Mouse (Mus musculus) heart, embryonic 11.5 days (tissue): ENCODE measurements around the gene Sult2b1. TPM values are rescaled to one million over a fixed set of nuclear protein-coding genes. Genes with fewer than 3 reads are reported as not detected.

Experiments used
- ATAC-seq: fragments of 200-750 bp; cut with Nextera tagmentation; replicated peaks from 2 replicates; pipeline ENCODE4 v1.8.0; 2017; ENCODE audit warnings: moderate library complexity; ENCODE audit not compliant: insufficient number of reproducible peaks, low FRiP score, low TSS enrichment
- H3K27ac ChIP-seq: fragments of 300-500 bp; sonication (generic); 2 replicates; pipeline ENCODE4 v1.5.1; 2014; ENCODE audit warnings: mild to moderate bottlenecking, low read depth, low read length
- H3K27me3 ChIP-seq: fragments of 300-500 bp; sonication (generic); 2 replicates; pipeline ENCODE4 v1.6.1; 2014; ENCODE audit warnings: mild to moderate bottlenecking, low read length, mixed read lengths; ENCODE audit not compliant: control insufficient read depth, insufficient read depth
- H3K36me3 ChIP-seq: fragments of 300-500 bp; sonication (generic); 2 replicates; pipeline ENCODE4 v1.6.1; 2014; ENCODE audit warnings: mild to moderate bottlenecking, low read length, moderate library complexity, mixed read lengths; ENCODE audit not compliant: control insufficient read depth, insufficient read depth
- H3K4me1 ChIP-seq: fragments of 300-500 bp; sonication (generic); 2 replicates; pipeline ENCODE4 v1.6.1; 2014; ENCODE audit warnings: low read length; ENCODE audit not compliant: control insufficient read depth, insufficient read depth
- H3K4me2 ChIP-seq: fragments of 300-500 bp; sonication (generic); 2 replicates; pipeline ENCODE4 v1.6.1; 2014; ENCODE audit warnings: mild to moderate bottlenecking, moderate library complexity
- H3K4me3 ChIP-seq: fragments of 300-500 bp; sonication (generic); 2 replicates; pipeline ENCODE4 v1.5.1; 2014; ENCODE audit warnings: low read depth, low read length
- H3K9ac ChIP-seq: fragments of 300-500 bp; sonication (generic); 2 replicates; pipeline ENCODE4 v1.6.1; 2014; ENCODE audit warnings: mild to moderate bottlenecking, low read depth, low read length, moderate library complexity
- H3K9me3 ChIP-seq: fragments of 300-500 bp; sonication (generic); replicated peaks from 2 replicates; pipeline ENCODE4 v1.6.1; 2016; ENCODE audit warnings: low read length; ENCODE audit not compliant: control insufficient read depth
- WGBS: fragments of 180-500 bp; shearing (Covaris S2); extraction: QIAGEN DNeasy Blood & Tissue Kit; methylation state at CpG from one replicate; pipeline ENCODE4 v1.1.7; 2014; ENCODE audit not compliant: insufficient replicate concordance; 5-methylcytosine and 5-hydroxymethylcytosine counted together
- polyA plus RNA-seq: library from polyadenylated mRNA; unstranded; fragments of >200 nt; fragmentation: Nextera tagmentation; extraction: Ambion mirVana; gene quantifications from 2 replicates; pipeline ENCODE4 v1.2.1, GENCODE M21; 2014

The Sult2b1 gene
- polyA plus RNA-seq, 1 experiment from 2014 or later = 0.33 TPM

DNA sequence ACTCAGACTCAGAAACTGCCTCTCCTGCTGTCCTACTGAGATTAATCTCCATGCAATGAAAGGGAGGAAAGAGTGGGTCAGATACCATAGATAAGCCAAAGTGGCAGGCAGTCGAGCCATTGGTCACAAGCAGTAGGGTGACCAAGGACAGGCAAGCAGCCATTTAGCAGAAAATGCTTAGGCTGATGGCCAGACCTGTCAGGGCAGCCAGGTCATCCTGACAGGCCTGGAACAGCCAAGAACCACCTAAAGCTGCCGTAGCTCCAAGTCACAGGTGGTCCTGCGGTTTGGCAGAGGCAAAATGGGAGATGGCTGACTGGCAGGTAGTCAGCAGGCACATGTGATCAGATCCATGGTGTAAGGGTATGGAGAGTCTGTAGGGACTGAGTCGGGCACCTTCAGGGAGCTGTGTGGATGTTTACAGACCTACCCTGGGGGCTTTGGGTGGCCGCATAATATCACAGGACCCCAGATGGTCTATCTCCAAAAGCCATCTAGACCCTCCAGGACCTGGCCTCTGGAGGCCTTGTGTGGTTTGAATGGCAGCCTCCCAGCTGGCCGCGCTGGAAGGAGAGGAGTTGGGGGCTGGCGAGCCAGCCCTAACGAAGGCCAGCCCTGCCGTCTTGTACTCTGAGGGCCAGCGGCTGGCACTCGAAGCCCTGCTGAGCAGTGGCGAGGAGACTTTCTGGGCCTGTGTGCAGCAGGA is 62.7 kb downstream of the Sult2b1 start:
- Histone ChIP-seq H3K9me3 (no peaks in the 10 kb centered on the region), H3K4me3 (no peak overlapping the region), H3K36me3 (peaks cover 43% of the 10 kb centered on the region), H3K9ac (0 out of 2 replicates have a peak overlapping the region, but pooled peaks have one; percentile 22), H3K27ac (no peak overlapping the region), H3K4me2 (no peak overlapping the region), H3K27me3 (no peaks in the 10 kb centered on the region), H3K4me1 (peaks cover 17% of the 10 kb centered on the region)
- ATAC-seq = no peak
- WGBS = 68% methylated on average over 13 of the region's 13 CpGs

DNA sequence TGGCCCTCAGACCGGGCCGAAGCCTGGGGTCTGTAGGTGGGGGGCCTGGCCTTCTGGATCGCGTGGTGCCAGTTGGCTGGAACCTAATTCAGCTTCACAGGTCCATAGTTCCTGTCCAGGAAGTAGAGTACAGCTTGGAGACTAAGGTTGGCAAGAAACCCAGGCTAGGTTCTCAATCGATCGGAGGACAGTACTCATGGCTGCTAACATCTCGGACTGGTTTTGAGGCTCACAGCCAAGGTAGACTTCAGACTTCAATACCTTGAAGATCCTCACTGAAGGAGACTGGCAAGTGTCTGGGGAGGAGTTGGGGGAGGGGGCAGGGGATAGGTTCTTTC is 63.3 kb downstream of the Sult2b1 start:
- no peak overlapping the region for H3K27ac ChIP-seq
- no peaks in the 10 kb centered on the region for H3K9me3 ChIP-seq
- 72% methylated on average over 7 of the region's 7 CpGs for WGBS
- no peak overlapping the region for H3K9ac ChIP-seq
- H3K36me3 ChIP-seq = peaks cover 38% of the 10 kb centered on the region
- H3K27me3 ChIP-seq = no peaks in the 10 kb centered on the region
- peaks cover 23% of the 10 kb centered on the region for H3K4me1 ChIP-seq
- H3K4me2 ChIP-seq = no peak overlapping the region
- no peak overlapping the region for H3K4me3 ChIP-seq
- no peak for ATAC-seq

DNA sequence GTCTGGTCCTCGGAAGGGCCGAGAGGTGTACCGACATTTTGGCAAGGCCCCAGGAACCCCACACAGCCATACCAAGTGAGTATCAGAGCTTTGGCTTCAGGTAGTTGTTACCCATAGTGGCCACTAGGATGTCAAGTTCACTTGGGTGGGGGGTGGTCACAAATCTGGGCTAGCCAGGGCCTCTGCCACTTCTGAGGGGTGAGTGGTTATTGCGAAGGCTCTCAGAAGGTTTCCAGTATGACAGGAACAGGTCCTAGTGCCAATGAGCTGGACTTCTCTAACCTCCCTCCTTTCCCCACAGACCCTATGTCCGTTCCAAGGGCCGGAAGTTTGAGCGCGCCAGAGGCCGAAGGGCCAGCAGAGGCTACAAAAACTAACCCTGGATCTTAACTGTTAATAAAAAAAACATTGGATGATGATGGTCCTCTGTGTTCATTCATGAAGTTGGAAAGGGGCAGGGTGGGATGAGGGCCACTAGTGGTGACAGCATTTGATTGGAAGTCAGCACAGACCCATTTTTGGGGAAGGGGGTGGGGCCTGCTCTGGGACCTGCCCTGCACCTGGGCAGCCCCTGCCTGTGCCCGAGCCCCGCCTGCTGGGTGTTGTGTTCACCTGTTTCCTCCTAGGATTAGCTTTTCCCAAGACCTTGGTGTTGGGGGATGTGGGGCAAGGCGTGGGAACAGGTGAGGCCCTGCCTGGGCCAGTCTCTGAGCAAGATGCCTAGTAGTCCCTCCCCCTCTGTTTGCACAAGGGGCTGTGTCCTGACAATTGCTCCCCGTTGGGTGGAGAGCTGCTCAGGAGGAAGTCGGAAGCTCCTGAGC is 63.8 kb downstream of the Sult2b1 start, which contains the start of gene Fam83e:
Gene Fam83e (plus strand): TSS at position 800 of the 821 bp plus-strand sequence.
- H3K27ac ChIP-seq = no peak within 1 kb of the TSS
- no peak within 1 kb of the TSS for H3K4me3 ChIP-seq
- WGBS = 84% methylated on average over 14 of the region's 14 CpGs
- peaks cover 28% of the 10 kb centered on the region for H3K4me1 ChIP-seq
- H3K9me3 ChIP-seq = no peaks in the 10 kb centered on the region
- no peaks in the 10 kb centered on the region for H3K27me3 ChIP-seq
- no peak within 1 kb of the TSS for H3K4me2 ChIP-seq
- no peak for ATAC-seq
- peaks cover 38% of the 10 kb centered on the region for H3K36me3 ChIP-seq
- 0 out of 2 replicates have a peak within 1 kb of the TSS, but pooled peaks have one; percentile 22 for H3K9ac ChIP-seq

DNA sequence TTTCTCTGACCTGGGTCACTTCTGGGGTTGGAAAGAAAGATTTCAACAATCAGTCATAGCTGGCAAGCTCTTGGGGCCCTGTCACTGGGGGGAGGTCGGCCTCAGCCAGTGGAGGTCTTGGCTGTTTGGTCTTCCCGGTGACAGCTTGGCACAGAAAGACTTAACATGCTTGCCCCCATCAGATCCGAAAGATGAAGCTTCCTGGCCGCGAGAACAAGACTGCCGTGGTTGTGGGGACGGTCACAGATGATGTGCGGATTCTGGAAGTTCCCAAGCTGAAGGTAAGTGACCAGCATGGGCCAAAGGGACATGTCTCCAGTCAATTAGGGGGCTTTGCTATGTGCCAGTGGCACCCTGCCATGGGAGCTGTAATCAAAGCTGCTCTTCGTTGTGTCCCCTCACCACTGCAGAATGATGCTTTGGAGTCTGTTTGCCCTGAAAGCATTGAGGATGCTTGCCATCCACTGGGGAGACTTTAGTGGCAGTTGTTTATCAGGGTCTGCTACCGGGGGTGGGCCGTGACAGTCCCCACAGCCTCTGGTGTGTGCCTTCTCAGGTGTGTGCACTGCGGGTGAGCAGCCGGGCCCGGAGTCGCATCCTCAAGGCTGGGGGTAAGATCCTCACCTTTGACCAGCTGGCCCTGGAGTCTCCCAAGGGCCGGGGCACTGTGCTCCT is 64.6 kb downstream of the Sult2b1 start:
- Histone ChIP-seq H3K27ac (no peak overlapping the region), H3K4me1 (peaks cover 31% of the 10 kb centered on the region), H3K27me3 (no peaks in the 10 kb centered on the region), H3K4me2 (peak overlapping the region; percentile 96; the same call in 1 of the 2 replicates), H3K36me3 (peaks cover 33% of the 10 kb centered on the region), H3K9me3 (no peaks in the 10 kb centered on the region), H3K4me3 (no peak overlapping the region), H3K9ac (0 out of 2 replicates have a peak overlapping the region, but pooled peaks have one; percentile 5)
- WGBS = 92% methylated on average over 15 of the region's 16 CpGs
- ATAC-seq = no peak

DNA sequence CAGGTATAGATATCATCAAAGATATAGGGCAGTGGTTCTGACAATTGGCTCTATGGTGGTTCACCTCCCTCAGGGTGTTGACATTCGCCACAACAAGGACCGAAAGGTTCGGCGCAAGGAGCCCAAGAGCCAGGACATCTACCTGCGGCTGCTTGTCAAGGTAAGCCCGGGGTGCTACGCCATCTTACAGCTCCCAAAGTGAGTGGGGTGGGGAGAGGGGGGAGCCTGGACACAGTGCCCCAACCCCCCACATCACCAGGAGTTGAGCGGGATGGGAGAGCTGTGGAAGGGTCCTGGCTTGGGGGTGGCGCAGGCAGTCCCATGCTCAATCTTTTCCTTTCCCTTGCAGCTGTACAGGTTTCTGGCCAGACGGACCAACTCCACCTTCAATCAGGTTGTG is 65.3 kb downstream of the Sult2b1 start:
- 75% methylated on average over 10 of the region's 10 CpGs for WGBS
- Histone ChIP-seq H3K9me3 (no peaks in the 10 kb centered on the region), H3K4me3 (peak overlapping the region; percentile 97), H3K27me3 (no peaks in the 10 kb centered on the region), H3K4me2 (peak overlapping the region; percentile 96), H3K27ac (no peak overlapping the region), H3K9ac (peak overlapping the region; percentile 99), H3K4me1 (peaks cover 37% of the 10 kb centered on the region), H3K36me3 (peaks cover 27% of the 10 kb centered on the region)
- ATAC-seq = no peak

DNA sequence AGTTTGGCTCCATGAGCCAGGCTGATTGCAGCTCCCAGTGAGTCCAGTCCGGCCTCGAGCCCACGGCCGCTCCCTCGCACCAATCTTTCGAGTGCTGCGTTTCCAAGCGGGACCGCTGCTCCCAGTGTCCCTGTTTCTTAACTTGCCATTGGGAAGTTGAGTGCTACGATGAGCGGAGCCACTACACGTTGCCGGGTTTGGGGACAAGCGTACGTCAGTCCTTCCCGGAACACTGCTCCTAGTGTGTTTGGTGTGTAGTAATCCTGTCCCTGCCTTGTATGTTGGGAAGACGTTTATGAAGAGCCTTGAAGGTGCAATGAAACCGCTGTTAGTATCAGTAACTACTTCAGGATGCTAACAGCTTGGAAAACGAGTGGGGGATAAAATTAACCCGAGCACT is 66.1 kb downstream of the Sult2b1 start:
- H3K27ac ChIP-seq = peak overlapping the region; percentile 91
- peak overlapping the region; percentile 96 for H3K4me2 ChIP-seq
- WGBS = under 1% methylated on average over 20 of the region's 20 CpGs
- no peak for ATAC-seq
- peaks cover 23% of the 10 kb centered on the region for H3K36me3 ChIP-seq
- peak overlapping the region; percentile 97 for H3K4me3 ChIP-seq
- peak overlapping the region; percentile 99 for H3K9ac ChIP-seq
- H3K9me3 ChIP-seq = no peaks in the 10 kb centered on the region
- H3K27me3 ChIP-seq = no peaks in the 10 kb centered on the region
- peaks cover 41% of the 10 kb centered on the region for H3K4me1 ChIP-seq

DNA sequence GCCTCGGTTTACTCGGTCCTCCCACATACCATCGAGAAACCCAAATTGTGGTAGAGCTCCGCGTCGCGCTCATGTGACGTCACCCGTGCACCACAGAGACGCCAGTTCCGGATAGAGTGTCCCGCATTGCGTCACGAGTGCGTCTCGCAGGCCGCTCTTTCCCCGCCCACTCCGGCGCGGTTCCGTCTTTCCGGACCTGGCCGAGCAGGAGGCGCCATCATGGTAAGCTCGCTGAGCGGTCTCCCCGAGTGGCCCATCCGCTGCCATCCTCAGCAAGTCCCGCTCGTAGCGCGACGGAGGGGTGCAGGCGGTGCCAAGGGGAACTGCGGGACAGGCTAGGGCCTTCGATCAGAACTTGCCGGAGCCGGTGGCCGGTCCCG is 66.6 kb downstream of the Sult2b1 start, which contains the start of gene Sphk2:
Gene Sphk2 (minus strand): TSS at position 85 of the 380 bp plus-strand sequence.
- no peaks in the 10 kb centered on the region for H3K9me3 ChIP-seq
- ATAC-seq = peak; percentile 70
- 1% methylated on average over 41 of the region's 41 CpGs for WGBS
- H3K27ac ChIP-seq = peak within 1 kb of the TSS; percentile 91
- peak within 1 kb of the TSS; percentile 99 for H3K9ac ChIP-seq
- H3K27me3 ChIP-seq = no peaks in the 10 kb centered on the region
- peak within 1 kb of the TSS; percentile 96 for H3K4me2 ChIP-seq
- H3K4me3 ChIP-seq = peak within 1 kb of the TSS; percentile 97
- peaks cover 41% of the 10 kb centered on the region for H3K4me1 ChIP-seq
- peaks cover 23% of the 10 kb centered on the region for H3K36me3 ChIP-seq
